Mouse (Mus musculus): ENCODE results near the gene Tmem120b.

Gene Tmem120b

GRCm38 (mm10) chr5:123128426-123129169, 60.4 kb downstream of the Tmem120b start:
- DNase-seq (ENCODE audit: low read depth, low spot score) = no peak

DNA sequence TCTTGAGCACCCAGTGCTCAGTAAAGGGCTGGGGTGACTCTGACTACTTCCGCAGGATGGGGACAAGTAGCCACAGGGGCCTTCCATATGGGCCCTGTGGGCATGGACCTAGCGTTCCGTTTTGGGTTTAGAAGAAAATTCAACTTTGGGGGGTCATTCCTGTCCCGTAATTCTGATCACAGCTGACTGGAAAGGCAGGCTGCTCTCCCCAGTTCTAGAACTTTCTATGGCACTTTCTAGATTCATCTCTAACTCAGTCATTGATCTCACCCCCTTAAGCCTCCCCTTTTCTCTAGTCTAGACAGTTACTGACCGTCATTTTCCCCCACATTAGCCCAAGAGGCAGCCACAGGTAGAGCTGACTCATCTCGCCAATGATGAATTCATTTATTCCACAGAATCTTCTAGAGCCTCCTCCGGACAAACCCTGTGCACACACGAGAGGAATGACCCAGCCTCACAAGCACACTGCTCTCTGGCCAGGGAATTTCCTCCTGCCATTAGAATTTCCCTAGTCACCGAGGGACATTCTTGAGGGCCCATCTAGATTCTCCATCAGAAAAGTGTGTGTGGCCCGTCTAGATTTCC, 61.0 kb downstream of the Tmem120b start:
- no peak for DNase-seq (ENCODE audit: low read depth, low spot score)

- DNase-seq (ENCODE audit: low read depth, low spot score) = no peak
Observed at GRCm38 (mm10) chr5:123130030-123130813, 62.0 kb downstream of the Tmem120b start.

GRCm38 (mm10) chr5:123130814-123131148, 62.6 kb downstream of the Tmem120b start:
- no peak for DNase-seq (ENCODE audit: low read depth, low spot score)

DNA sequence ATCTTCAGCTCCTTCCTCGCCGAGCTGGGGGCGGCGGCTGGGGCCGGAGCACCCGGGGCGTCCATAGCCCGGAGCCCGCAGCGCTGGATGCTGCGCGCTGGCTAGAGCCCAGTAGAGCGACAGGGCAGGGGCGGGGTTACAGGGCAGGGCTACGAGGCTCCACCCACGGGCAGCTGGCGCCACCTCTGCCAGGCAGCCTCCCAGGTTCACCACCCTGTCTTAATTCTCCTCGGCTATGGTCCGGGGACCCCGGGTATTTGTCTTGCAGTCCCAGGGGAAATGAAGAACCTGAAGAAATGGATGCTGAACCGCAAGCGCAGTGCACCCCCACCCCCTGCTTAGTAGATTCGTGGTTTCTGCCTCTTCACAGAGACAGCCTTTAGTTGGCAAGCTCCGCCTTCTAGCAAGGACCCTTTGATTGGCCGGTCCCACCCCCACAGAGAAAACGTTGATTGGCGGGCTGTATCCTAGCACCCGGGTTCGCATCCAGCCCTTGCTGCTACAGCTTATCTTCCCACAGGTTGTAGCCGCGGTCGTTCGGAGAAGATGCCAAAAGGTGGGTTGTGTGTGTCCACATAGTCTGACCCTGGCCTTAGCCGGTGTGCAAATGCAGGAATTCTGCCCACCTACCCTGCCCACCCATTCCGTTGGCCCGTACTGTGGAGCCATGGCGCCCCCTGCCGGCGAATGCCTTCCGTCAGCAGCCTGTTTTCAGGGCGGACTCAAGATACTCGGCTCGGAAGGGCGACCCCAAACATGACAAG, 64.3 kb downstream of the Tmem120b start, which contains the start of gene Rhof:
Gene Rhof (minus strand): TSS at position 385 of the 764 bp plus-strand sequence.
- DNase-seq (ENCODE audit: low read depth, low spot score) = peak; percentile 71

DNA sequence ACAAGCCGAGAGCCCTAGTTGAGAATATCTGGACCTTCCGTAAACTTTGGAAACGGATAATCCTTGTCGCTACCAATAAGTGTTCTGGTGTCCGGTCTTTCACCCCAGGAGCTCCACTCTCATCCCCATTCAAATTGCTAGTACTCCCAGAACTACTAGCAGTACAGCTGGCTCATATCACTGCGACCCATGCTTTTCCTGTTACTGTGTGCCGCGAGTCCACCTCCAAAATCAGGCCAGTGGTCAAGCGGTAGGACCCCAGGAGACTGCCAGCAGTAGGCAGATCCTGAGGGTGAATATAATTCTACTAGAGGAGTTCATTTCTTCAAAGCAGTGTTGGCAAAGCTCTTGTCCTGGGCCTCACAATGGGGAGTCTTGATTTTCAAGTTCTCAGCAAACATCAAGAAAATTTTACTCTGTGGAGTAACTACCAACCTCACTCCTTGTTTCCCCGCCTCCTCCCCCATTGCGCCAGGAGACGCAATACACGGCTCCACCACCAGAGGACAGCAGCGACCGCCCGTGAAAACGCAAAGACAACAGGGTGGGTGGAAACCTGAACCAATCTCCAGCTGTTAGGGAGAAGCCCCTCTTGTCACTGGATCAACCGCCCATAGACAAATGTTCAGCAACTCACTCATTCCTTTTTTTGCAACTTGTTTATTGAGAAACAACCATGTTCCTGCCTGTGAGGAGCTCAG, 65.0 kb downstream of the Tmem120b start:
- peak; percentile 91 for DNase-seq (ENCODE audit: low read depth, low spot score)

GRCm38 (mm10) chr5:123133784-123134143, 65.5 kb downstream of the Tmem120b start:
- DNase-seq (ENCODE audit: low read depth, low spot score) = no peak

DNA sequence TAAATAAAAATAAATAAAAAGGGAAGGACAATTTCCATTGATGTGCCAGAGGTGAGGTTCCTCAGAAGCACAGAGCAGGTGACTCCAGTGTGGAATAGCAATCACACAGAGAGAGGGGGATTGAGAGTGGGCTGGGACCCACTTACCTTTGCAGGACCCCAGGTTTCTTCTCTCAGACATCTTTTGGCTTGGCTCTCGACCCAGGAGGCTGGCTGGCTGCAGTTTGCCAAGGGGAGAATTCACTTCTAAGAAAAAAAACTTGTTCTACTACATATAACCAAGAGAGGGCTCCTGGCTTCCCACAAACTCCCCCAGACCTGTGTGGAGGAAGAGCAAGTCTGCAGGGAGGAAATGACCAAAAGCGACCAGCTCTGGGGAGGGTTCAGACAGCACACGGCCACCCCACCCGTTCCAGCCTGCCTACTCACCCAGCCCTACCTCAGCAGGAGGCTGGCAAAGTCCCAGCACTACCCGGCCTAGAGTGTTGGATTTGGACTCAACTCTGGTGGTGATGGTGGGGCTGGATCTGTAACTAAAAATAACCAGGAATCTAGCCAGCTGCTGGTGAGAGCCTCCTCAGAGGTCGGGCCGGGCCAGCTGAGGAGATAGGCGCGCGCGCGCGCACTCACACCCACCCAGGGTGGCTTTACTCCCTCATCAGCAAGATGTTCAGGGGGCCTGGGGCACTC, 66.1 kb downstream of the Tmem120b start:
- DNase-seq (ENCODE audit: low read depth, low spot score) = no peak

DNA sequence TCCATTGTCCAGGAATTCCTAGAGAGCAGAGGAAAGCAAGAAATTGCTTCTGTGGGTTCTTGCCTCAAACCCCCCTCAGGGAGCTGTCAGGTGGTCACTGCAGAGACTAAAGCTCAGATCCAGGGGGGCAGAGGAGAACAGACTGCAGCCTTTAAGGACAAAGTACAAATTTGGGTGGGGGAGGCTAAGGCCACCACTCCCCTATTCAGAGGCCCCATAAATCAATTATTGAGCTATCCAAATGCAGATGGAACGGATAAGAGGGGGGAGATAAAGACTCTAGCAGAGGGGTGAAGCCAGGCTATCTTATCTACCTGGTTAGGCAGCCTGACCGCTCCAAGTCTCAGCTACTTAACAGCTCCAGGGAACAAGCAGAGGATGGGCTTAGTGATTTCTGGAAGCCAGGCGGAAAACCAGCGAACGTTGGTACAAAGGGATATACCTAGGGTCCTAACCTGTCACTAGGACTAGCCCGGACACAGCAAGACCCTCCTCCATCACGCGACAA, 66.7 kb downstream of the Tmem120b start:
- no peak for DNase-seq (ENCODE audit: low read depth, low spot score)

- peak; percentile 48 for DNase-seq (ENCODE audit: low read depth, low spot score)
Observed at GRCm38 (mm10) chr5:123135471-123136360, 67.5 kb downstream of the Tmem120b start.

- DNase-seq (ENCODE audit: low read depth, low spot score) = peak; percentile 66
Observed at GRCm38 (mm10) chr5:123136361-123137043, 68.3 kb downstream of the Tmem120b start.

DNA sequence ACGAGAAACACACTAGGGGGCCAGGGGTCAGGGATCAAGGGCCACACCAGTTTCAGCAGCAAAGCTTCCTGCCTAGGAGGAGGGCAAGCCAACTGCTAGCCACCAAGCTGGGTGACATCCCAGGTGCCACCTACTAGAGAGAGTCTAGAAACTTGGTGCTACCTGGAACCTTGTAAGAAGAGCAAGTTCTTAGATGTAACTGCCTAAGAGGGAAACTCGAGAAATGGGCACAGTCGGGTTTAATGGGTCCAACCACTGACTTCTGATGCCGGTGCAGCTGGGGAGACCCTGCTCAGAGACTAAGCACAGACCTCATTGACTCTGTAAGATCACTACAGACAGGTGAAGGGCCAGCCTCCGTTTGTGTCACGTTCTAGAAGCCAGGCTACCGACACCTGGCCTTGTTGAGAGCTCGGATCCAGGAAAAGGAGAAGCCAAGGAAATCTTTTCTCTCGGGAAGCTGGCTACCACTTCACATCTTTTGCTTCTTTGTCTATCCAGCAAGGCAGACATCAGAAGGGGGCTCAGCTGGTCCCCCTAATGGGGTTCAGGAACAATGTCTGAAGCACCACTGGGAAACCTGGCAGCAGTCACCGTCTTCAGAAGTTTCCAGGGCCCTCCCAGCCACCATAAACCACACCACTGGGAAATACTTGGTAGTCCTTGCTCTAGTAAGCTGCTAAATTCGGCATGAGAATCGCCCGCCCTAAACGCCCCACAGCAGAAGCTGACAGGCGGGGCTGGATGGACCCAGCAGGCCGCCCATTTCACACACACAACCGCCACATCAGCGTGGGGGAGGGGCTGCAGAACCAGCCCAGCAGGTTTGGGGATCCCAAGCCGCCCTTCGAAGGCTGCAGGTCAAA, 69.1 kb downstream of the Tmem120b start:
- DNase-seq (ENCODE audit: low read depth, low spot score) = peak; percentile 73

DNA sequence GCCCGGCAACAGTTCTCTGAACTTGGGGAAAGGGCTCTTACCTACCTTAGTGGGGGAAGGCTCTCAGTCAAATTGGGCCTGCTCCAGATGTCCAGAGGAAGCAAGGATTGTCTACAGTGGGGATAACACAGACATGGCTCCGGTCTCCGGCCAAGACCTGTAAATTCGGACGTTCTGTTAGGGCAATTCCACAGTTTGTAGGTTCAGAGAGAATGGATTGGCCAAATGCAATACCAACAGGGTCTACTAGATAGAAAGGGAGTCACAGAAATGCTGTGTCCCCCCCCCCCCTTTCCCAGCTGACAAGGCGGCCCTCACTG, 69.7 kb downstream of the Tmem120b start:
- no peak for DNase-seq (ENCODE audit: low read depth, low spot score)

GRCm38 (mm10) chr5:123138230-123138911, 70.2 kb downstream of the Tmem120b start:
- peak; percentile 91 for DNase-seq (ENCODE audit: low read depth, low spot score)

DNA sequence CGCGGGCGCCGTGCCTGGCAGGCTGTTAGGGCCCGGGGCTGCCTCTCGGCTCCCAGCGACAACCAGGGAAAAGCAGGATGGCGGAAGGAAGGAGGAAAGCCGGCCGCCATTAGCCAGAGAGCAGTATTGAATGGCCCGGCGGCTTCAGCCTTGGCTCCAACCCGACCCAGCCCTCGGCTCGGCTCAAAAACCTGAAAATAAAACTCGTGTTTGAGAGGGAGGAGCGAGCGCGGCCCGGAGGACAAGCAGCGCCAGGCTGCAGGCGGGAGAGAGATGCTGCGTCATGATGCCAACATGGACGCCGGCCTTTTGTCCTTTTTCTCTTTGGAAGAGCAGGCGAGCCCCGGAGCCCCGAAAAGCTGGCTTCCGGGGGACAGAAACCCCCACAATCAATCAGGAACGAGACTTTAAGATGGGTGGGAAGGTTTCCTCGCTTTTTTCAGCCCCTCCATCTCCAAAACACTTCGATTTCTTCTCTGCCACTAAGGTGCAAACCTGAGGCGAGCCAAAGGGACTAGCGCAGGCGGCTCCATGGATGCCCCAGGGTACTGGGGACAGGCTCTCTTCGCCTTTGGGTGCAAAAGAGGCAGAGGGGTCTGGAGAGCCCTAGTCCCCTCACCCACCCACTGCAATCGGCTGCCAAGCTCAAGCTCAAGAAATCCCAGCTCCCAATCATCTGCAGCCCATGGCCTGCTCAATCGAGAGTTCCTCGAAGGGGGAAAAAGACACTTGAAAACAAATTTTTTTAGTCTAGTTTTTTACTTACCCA, 70.9 kb downstream of the Tmem120b start:
- DNase-seq (ENCODE audit: low read depth, low spot score) = peak; percentile 77

- no peak for DNase-seq (ENCODE audit: low read depth, low spot score)
Observed at GRCm38 (mm10) chr5:123139722-123140627, 71.8 kb downstream of the Tmem120b start.
